ENCODE assay signal across 11 mouse cellular contexts in the genomic region with DNA sequence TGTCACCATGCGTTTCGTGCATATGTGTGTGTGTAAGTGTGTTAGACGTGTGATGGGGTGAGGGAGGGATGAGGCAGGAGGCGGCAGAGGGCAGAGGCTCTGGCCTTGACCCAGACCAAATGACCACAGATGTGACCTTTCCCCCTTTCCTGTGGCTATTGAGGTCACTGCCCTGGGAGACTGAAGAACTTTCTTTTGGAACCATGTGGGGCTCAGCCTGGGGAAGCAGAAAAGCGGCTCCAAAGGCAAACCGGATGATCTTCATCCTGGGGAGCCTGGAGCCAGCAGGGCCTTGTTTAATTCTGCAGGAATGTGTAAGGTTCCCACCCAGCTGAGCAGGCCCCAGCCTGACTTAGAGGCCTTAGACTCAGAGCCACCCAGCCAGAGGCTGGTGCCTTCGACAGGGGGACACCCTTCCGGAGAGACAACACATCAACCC. TPM values are rescaled to one million over a fixed set of nuclear protein-coding genes. Genes with fewer than 3 reads are reported as not detected.
DNase-seq lines count a peak whose midpoint lies in the region; ATAC-seq lines count a peak whose summit lies in the region.
"Had no signal": no experiment of that assay in that cellular context is flagged by ENCODE, and none has a peak within 500 bp of the region (broad histone marks: within the 10 kb centered on the region; RNA-seq: fewer than 3 reads in every experiment).

No protein-coding gene starts in this region.

- WGBS in kidney, embryonic 15.5 days, result 69% methylated on average over 8 of the region's 8 CpGs
- whole genome bisulfite sequencing in embryonic facial prominence, embryonic 11.5 days, result 38% methylated on average over 8 of the region's 8 CpGs
- WGBS in lung, embryonic 16.5 days, result 72% methylated on average over 8 of the region's 8 CpGs

- H3K4me3 ChIP-seq in kidney, embryonic 15.5 days (replicated peaks), result no peak overlapping the region
- no peak overlapping the region for H3K4me3 ChIP-seq in embryonic facial prominence, embryonic 11.5 days (ENCODE audit: low read depth, low read length)
- H3K4me3 ChIP-seq in lung, embryonic 16.5 days (ENCODE audit: low read length), result no peak overlapping the region
- H3K4me3 ChIP-seq: neural tube, embryonic 15.5 days had no signal

- peak overlapping the region; percentile 54 for H3K27ac ChIP-seq in kidney, embryonic 15.5 days
- peak overlapping the region; percentile 25; the same call in 1 of the 2 replicates for H3K27ac ChIP-seq in embryonic facial prominence, embryonic 11.5 days (replicated peaks; ENCODE audit: low read depth, low read length)
- H3K27ac ChIP-seq in lung, embryonic 16.5 days (ENCODE audit: low read length), result peak overlapping the region; percentile 25; the same call in 1 of the 2 replicates
- H3K27ac ChIP-seq: macrophage; neural tube, embryonic 15.5 days had no signal

- H3K4me1 ChIP-seq in kidney, embryonic 15.5 days, result peaks cover 48% of the 10 kb centered on the region
- H3K4me1 ChIP-seq in embryonic facial prominence, embryonic 11.5 days (ENCODE audit: control insufficient read depth, insufficient read depth, low read length), result peaks cover 11% of the 10 kb centered on the region
- peaks cover 15% of the 10 kb centered on the region for H3K4me1 ChIP-seq in lung, embryonic 16.5 days (replicated peaks; ENCODE audit: control insufficient read depth, insufficient read depth, low read length)

- no peak overlapping the region for H3K9ac ChIP-seq in kidney, embryonic 15.5 days
- peak overlapping the region; percentile 28; the same call in 1 of the 2 replicates for H3K9ac ChIP-seq in embryonic facial prominence, embryonic 11.5 days (replicated peaks; ENCODE audit: low read length)
- peak overlapping the region; percentile 32; the same call in 1 of the 2 replicates for H3K9ac ChIP-seq in lung, embryonic 16.5 days (ENCODE audit: low read length)
- H3K9ac ChIP-seq: neural tube, embryonic 15.5 days had no signal

- H3K36me3 ChIP-seq in kidney, embryonic 15.5 days, result no peaks in the 10 kb centered on the region
- H3K36me3 ChIP-seq in embryonic facial prominence, embryonic 11.5 days (replicated peaks; ENCODE audit: control insufficient read depth, insufficient read depth, low read depth, low read length), result no peaks in the 10 kb centered on the region
- H3K36me3 ChIP-seq in lung, embryonic 16.5 days (ENCODE audit: control insufficient read depth, insufficient read depth, low read length), result no peaks in the 10 kb centered on the region
- H3K36me3 ChIP-seq: G1E; neural tube, embryonic 15.5 days had no signal

- no peaks in the 10 kb centered on the region for H3K9me3 ChIP-seq in kidney, embryonic 15.5 days (replicated peaks)
- no peaks in the 10 kb centered on the region for H3K9me3 ChIP-seq in embryonic facial prominence, embryonic 11.5 days (replicated peaks; ENCODE audit: control insufficient read depth, low read length)
- no peaks in the 10 kb centered on the region for H3K9me3 ChIP-seq in lung, embryonic 16.5 days (ENCODE audit: control insufficient read depth, low read length)
- H3K9me3 ChIP-seq: G1E; neural tube, embryonic 15.5 days had no signal

- H3K27me3 ChIP-seq in kidney, embryonic 15.5 days, result no peaks in the 10 kb centered on the region; the same call in 1 of the 2 replicates
- no peaks in the 10 kb centered on the region for H3K27me3 ChIP-seq in embryonic facial prominence, embryonic 11.5 days (ENCODE audit: control insufficient read depth, insufficient read depth, low read length)
- H3K27me3 ChIP-seq in lung, embryonic 16.5 days (ENCODE audit: control insufficient read depth, insufficient read depth, low read depth, low read length), result no peaks in the 10 kb centered on the region
- H3K27me3 ChIP-seq: neural tube, embryonic 15.5 days had no signal

- H3K4me2 ChIP-seq in kidney, embryonic 15.5 days, result no peak overlapping the region
- H3K4me2 ChIP-seq in embryonic facial prominence, embryonic 11.5 days (ENCODE audit: low read depth, low read length), result no peak overlapping the region
- no peak overlapping the region for H3K4me2 ChIP-seq in lung, embryonic 16.5 days (ENCODE audit: low read depth, low read length)
- H3K4me2 ChIP-seq: neural tube, embryonic 15.5 days had no signal

- ATAC-seq in kidney, embryonic 15.5 days (replicated peaks; ENCODE audit: low FRiP score), result no peak
- ATAC-seq in embryonic facial prominence, embryonic 11.5 days (replicated peaks; ENCODE audit: insufficient number of reproducible peaks, low FRiP score, low TSS enrichment, low read depth), result no peak
- no peak for ATAC-seq in lung, embryonic 16.5 days (ENCODE audit: low read depth)

- no peak for DNase-seq in kidney, adult 8-10 months
- DNase-seq in embryonic facial prominence, embryonic 11.5 days (ENCODE audit: low spot score), result peak; percentile 17
- peak; percentile 38 for DNase-seq in gastrocnemius, postnatal 10 days
- DNase-seq in cerebellum, adult 11 months, result no peak
- DNase-seq in spleen, postnatal 36 days (ENCODE audit: low spot score in 2 of 2), result no peak

RNA-seq across cellular contexts. Expression of a gene that starts 49.6 kb away (rescaled TPM):
- polyA plus RNA-seq in kidney, embryonic 15.5 days (2015; fragmentation: Nextera tagmentation; extraction: Ambion mirVana), result 1.8 and 2.3 TPM in 2 replicates
- 0.31 and 0.39 TPM in 2 replicates for polyA plus RNA-seq in embryonic facial prominence, embryonic 11.5 days (2014; fragmentation: Nextera tagmentation; extraction: Ambion mirVana)
- total RNA-seq in gastrocnemius, postnatal 10 days (2021), result under 1 TPM in 1 of 2 experiments, not detected in 1; 0.16 TPM
- polyA plus RNA-seq in lung, embryonic 16.5 days (2015; fragmentation: Nextera tagmentation; extraction: Ambion mirVana), result 1.8 and 2.3 TPM in 2 replicates
- total RNA-seq: layer of hippocampus, postnatal 10 days had no signal

Comparison
In these comparisons a context has a peak if more than half of its experiments do, and no peak if none do; other contexts are left out.
1. DNase-seq: peak in embryonic facial prominence, embryonic 11.5 days (single experiment) and gastrocnemius, postnatal 10 days (single experiment); none in kidney, adult 8-10 months (0 of 2), cerebellum, adult 11 months (single experiment) and spleen, postnatal 36 days (0 of 2).
2. Peak in every context shown above with its lines, with median percentiles within 50 percentile points of each other: H3K27ac ChIP-seq.